Mouse (Mus musculus) forebrain, embryonic 15.5 days (tissue): ENCODE measurements around the gene Cxcr6. TPM values are rescaled to one million over a fixed set of nuclear protein-coding genes. Genes with fewer than 3 reads are reported as not detected.

ENCODE experiments used
- ATAC-seq: fragments of 200-750 bp; cut with Nextera tagmentation; replicated peaks from 2 replicates; pipeline ENCODE4 v1.8.0; 2017; ENCODE audit warnings: mild to moderate bottlenecking, moderate TSS enrichment, moderate library complexity
- H3K27ac ChIP-seq: fragments of 300-500 bp; sonication (generic); replicated peaks from 2 replicates; pipeline ENCODE4 v1.5.1; 2015; ENCODE audit warnings: mild to moderate bottlenecking, inconsistent platforms
- H3K27me3 ChIP-seq: fragments of 300-500 bp; sonication (generic); 2 replicates; pipeline ENCODE4 v1.6.1; 2015; ENCODE audit warnings: inconsistent platforms
- H3K36me3 ChIP-seq: fragments of 300-500 bp; sonication (generic); 2 replicates; pipeline ENCODE4 v1.6.1; 2015; ENCODE audit warnings: mild to moderate bottlenecking, inconsistent platforms
- H3K4me1 ChIP-seq: fragments of 300-500 bp; sonication (generic); 2 replicates; pipeline ENCODE4 v1.6.1; 2015; ENCODE audit warnings: inconsistent platforms
- H3K4me2 ChIP-seq: fragments of 300-500 bp; sonication (generic); replicated peaks from 2 replicates; pipeline ENCODE4 v1.6.1; 2015; ENCODE audit warnings: mild to moderate bottlenecking, inconsistent platforms
- H3K4me3 ChIP-seq: fragments of 300-500 bp; sonication (generic); 2 replicates; pipeline ENCODE4 v1.5.1; 2015; ENCODE audit warnings: mild to moderate bottlenecking, inconsistent platforms
- H3K9ac ChIP-seq: fragments of 300-500 bp; sonication (generic); replicated peaks from 2 replicates; pipeline ENCODE4 v1.6.1; 2015; ENCODE audit warnings: mild to moderate bottlenecking, inconsistent platforms
- H3K9me3 ChIP-seq: fragments of 300-500 bp; sonication (generic); 2 replicates; pipeline ENCODE4 v1.6.1; 2016; ENCODE audit warnings: inconsistent platforms
- WGBS: fragments of 180-500 bp; shearing (Covaris S2); methylation state at CpG from one replicate; pipeline ENCODE4 v1.1.7; 2015; ENCODE audit warnings: mixed read lengths; 5-methylcytosine and 5-hydroxymethylcytosine counted together
- polyA plus RNA-seq: library from polyadenylated mRNA; unstranded; fragments of >200 nt; fragmentation: Nextera tagmentation; extraction: Ambion mirVana; gene quantifications from 2 replicates; pipeline ENCODE4 v1.2.1, GENCODE M21; 2015

Cxcr6 gene
- polyA plus RNA-seq, 1 experiment from 2014 or later: 0.18 TPM

- H3K9ac ChIP-seq: no peak overlapping the region
- H3K9me3 ChIP-seq: no peaks in the 10 kb centered on the region
- no peak overlapping the region for H3K4me2 ChIP-seq
- ATAC-seq: no peak
- no peak overlapping the region for H3K4me3 ChIP-seq
- H3K27ac ChIP-seq: no peak overlapping the region
- no peaks in the 10 kb centered on the region for H3K36me3 ChIP-seq
- no peaks in the 10 kb centered on the region for H3K27me3 ChIP-seq
- 90% methylated on average over 2 of the region's 2 CpGs for WGBS
- peaks cover 4% of the 10 kb centered on the region for H3K4me1 ChIP-seq
These were observed 50.6 kb downstream of the Cxcr6 start for GRCm38 (mm10) chr9:123856836-123857235.

Other genes starting within 250 kb of the Cxcr6 start
- gene Slc6a20b, start 173.9 kb upstream of the Cxcr6 start, polyA plus RNA-seq: 0.23 and 0.24 TPM in 2 replicates
- gene Ccr9, start 128.0 kb upstream of the Cxcr6 start, polyA plus RNA-seq: 0.05 and 0.27 TPM in 2 replicates
- 2.8 and 3.1 TPM in 2 replicates for gene Slc6a20a, start 127.6 kb upstream of the Cxcr6 start, polyA plus RNA-seq
- 50.8 and 56.0 TPM in 2 replicates for gene Lztfl1, start 88.8 kb upstream of the Cxcr6 start, polyA plus RNA-seq
- gene Fyco1, start 45.4 kb downstream of the Cxcr6 start, polyA plus RNA-seq: 16.5 and 16.8 TPM in 2 replicates
- 0.06 TPM in 2 replicates for gene Xcr1, start 55.6 kb downstream of the Cxcr6 start, polyA plus RNA-seq
- 0.47 and 0.50 TPM in 2 replicates for gene Ccr1, start 162.2 kb downstream of the Cxcr6 start, polyA plus RNA-seq
- gene Ccr1l1, start 171.9 kb downstream of the Cxcr6 start, polyA plus RNA-seq: not detected in 2 replicates
- not detected in 2 replicates for gene Ccr3, start 215.5 kb downstream of the Cxcr6 start, polyA plus RNA-seq